Mouse (Mus musculus): ENCODE measurements around the gene Gdi1.
"Not testable (repeated sequence)": the region's sequence is repeated elsewhere in the genome, so short reads cannot be mapped to it uniquely, and the experiment has no call there.

Gene Gdi1

GRCm38 (mm10) chrX:74330166-74330930, 25.6 kb downstream of the Gdi1 start:
- no peak for DNase-seq

GRCm38 (mm10) chrX:74352645-74353466, 48.1 kb downstream of the Gdi1 start:
- no peak for DNase-seq

- peak; percentile 78 to 87 for DNase-seq
Observed at GRCm38 (mm10) chrX:74353467-74353770, 48.6 kb downstream of the Gdi1 start, which contains the start of gene Lage3. Lage3 (minus strand) TSS chrX:74353618.

- not testable (repeated sequence) for DNase-seq
Observed at GRCm38 (mm10) chrX:74357069-74357468, 52.3 kb downstream of the Gdi1 start.

- no peak for DNase-seq
Observed at GRCm38 (mm10) chrX:74359171-74359570, 54.4 kb downstream of the Gdi1 start.
